Mouse (Mus musculus) lung, postnatal 25 days (tissue): ENCODE results near the gene Phox2a.

Source experiments
- DNase-seq: peaks from one replicate; pipeline ENCODE4 v3.0.0; 2022; ENCODE audit warnings: low spot score

Gene Phox2a

DNA sequence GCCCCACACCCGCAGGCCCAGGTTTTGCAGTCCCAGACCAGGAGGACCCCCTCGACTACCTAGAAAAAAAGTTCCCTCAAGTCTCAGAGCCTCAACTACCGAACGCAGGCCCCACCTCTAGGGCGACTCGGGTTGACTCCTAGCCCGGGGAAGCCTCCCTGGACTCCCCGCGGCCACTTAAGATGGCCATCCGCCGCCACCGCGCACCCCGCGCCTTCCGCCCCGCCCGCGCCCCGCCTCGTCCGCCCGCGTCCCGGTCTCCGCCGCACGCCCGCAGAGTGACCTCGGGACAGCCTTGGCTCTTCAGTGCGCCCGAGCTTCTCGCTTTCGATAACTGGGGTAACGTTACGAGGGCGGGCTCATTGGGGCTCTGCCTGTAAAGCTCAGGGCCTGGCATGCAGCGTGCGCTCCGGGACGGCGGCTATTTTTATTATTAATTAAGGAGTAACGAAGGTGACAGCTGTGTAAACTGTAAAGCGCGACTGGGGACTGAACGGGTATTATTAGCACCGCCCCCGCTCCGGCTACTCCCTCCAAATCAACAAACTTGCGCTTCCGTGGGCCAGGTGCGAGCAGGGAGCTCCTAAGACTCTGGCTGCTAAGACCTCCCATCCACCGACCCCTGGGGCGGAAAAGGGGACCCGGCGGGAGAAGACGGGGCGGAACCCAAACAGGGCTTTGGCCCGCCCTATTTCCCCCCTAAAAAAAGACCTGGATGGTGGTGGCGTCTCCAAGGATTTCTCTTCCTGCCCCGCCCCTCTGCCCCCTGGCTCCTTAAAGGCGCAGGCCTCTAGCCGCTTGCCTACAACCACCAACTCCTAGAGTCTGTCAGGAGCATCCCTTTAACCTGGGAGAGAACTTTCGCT is 19.7 kb downstream of the Phox2a start, which contains the start of gene Inppl1:
Gene Inppl1, minus strand, starts transcription at position 624 of the 866 bp plus-strand sequence.
- DNase-seq: peak; percentile 93

DNA sequence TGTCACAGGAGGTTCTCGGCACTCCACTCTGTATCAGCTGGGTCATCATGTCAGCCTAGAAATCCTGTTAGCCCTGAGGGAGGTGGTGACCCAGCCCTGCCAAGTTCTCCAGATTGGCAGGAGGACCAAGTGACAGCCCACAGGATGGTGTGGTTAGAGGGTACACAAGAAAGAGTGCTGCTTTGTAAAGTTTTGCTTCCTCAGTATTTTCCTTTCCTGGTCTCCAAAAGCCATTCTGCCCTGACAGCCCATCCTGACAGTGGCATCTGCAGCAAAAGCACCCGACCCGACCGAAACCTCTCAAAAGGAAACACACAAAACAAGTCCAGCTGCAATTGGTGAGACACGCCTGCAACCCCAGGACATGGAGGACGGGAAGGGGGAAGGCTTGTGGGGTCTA is 26.1 kb downstream of the Phox2a start:
- no peak for DNase-seq

DNA sequence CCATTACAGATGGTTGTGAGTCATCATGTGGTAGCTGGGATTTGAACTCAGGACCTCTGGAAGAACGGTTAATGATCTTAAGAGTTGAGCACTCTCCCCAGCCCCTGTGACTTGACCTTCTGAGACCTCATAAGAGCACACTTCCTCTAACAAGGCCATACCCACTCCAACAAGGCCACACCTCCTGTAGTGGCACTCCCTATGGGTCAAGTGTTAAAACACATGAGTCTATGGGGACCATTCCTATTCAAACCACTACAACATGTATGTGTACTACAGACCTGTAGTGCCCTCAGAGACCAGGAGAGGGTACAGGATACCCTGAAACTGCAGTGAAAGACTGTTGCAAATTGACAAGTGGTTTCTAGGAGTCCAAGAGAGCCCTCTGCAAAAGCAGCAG is 29.8 kb downstream of the Phox2a start:
- no peak for DNase-seq

DNA sequence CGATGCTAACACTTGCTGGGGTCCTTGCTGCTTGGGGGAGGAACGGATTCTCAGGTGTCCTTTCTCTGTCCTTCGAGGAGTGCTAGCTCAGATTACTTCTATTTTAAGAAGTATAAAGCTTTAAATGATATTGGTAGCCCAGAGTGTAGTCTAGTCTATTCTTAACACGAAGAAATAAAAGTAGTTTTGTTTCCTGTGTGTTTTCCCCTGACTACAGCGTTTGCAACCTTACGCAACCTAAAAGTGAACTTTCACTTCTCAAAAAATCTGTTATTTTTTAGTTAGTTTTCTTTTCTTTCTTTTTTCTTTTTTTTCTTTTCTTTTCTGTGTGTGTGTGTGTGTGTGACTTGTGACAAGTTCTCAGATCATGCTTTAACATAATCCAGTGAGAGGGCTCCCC is 33.6 kb downstream of the Phox2a start:
- DNase-seq: no peak

DNA sequence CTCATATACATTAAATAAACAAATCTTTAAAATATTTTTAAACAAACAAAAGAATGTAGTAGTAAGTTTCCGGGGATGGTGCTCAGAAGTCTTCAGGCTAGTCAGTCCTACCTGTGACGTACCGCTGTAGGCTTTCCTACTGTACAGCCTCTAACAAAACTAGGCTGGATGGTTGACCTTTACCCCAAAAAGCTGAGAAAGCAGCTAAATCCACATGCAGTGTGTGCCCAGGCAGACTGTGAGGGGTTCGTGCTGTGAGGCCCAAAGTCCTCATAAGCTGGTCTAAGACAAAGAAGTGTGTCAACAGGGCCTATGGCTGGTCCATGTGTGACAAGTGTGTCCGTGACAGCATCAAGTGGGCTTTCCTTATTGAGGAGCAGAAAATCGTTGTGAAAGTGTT is 34.7 kb downstream of the Phox2a start:
- DNase-seq: no peak

DNA sequence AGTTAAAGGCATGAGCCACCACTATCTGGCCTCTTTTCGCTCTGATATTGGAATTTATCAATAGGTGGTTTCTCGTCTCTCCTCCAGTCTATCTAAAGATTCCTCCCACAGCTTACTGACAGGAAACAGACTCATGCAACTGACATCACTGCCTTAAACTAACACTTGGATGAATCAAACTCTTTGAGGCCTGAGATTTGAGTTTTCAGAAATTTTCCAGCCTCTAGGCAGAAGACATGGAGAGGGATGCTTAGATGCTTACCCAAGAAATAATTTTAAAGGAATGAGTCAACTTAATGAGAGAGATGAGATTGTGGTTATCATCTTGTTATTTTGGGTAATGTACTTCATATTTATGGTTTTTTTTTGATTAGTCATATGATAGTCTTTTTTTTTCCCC is 35.7 kb downstream of the Phox2a start:
- DNase-seq: no peak

DNA sequence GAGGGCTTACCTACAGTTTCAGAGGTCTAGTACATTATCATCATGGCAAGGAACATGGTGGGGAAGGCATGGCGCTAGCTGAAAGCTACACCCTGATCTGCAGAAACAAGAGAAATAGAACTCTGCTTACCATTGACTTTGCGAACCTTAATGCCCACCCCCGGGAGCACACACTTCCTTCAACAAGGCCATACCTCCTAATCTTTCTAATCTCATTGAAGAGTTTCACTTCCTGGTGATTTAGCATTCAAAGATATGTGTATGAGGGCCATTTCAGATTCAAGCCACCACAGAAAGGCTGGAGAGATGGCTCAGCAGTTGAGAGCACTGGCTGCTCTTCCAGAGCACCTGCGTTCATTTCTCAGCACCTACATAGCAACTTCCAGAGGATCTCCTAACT is 39.0 kb downstream of the Phox2a start, which contains the start of gene Folr2:
Gene Folr2, minus strand, starts transcription at position 101 of the 400 bp plus-strand sequence.
- DNase-seq: no peak

DNA sequence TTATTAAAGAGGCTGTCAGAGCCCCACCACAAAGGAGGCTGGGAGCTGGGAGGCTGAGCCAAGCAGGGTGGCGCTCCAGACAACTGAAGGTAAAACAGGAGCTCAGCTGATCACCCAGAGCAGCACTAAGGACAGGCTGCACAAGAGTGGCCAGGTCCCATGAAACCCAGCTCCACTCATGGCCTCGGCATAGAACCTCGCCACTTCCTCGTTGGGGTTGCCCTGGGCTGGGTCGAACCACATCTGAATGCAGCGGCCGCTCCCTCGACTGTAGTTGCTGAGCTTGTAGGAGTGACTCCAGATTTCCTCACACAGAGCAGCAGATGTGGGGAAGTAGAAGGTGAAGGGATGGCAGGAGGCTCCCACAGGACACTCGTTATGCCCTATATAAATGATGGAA is 40.2 kb downstream of the Phox2a start:
- peak; percentile 25 for DNase-seq

DNA sequence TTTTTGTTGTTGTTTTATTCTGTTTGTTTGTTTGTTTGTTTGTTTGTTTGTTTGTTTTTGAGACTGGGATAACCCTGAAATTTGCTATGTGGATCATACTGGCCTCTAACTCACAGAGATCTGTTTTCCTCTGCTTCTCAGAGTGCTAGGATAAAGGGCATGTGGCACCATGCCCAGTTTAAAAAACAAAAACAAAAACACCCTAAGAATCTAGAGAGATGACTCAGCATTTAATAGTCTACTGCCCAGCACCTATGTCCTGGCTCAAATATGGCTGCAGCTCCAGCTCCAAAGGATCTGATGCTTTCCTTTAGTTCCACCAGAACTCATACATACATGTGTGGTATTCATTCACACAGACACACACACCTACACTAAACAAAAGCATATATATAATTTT is 42.9 kb downstream of the Phox2a start:
- no peak for DNase-seq

DNA sequence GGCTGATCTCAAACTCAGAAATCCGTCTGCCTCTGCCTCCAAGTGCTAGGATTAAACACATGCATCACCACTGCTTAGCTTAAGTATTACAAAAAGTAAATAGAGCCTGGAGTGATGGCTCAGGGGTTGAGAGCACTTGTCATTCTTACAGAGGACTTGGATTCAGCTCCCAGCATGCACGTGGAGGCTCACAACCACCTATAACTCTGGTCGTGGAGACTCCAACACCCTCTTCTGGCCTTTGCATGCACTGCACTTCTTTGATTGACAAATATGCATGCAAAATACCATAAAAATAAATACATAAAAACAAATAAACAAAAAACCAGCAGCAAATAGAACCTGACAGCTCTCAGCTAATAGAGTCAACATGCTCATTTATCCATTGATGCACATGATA is 44.2 kb downstream of the Phox2a start:
- DNase-seq: no peak

DNA sequence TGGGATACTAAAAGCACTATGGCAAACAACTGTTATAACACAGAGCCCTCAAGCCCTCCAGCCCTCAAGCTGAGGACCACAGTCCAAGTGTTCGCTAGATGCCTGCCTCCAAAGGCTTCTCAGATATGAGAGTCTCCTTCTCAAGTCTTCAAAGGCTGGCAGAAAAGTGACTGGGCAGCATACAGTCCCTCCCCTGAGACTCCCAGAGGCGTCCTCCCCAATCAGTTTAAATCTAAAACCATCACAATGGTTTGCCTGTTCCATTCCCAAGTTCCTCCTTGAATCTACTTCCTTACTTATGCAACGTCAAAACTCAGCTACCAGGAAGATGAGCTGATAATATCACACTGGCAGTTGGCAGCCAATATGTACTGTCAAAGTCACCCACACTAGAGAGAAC is 45.3 kb downstream of the Phox2a start, which contains the start of gene Anapc15:
Gene Anapc15, plus strand, starts transcription at position 301 of the 400 bp plus-strand sequence.
- DNase-seq: no peak

DNA sequence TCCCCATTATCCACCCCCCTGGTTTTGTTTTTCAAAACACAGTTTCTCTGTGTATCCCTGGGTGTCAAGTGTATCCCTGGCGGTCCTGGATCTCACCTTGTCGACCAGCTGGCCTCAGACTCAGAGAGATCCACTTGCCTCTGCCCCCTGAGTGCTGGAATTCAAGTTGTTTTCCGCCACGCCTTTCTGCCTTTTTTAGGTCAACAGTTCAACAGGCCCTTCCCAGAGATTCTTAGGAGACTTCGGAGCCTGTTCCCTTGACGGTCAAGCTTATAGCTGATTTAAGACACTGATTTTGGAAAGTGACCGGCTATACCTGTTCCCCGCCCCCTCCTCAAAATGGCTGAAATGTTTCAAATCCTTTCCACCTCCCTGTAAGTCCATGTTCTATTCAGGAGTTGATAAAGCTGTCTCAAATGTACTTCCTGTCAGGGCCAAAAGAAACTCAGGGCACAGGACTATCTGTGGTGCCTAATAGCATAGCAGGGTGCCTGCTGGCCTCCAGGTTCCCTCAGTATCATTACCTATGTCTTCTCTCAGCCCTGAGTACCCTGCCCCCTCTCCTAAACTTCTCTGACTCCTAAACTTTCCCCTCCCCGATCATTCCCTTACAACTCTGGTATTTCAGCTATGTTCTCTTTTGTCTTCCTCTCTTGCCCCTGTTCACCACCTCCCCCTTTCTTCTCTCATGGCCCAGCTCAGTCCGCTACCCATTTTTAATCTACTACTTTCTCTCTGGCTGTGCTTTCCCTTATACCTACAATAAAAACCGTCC is 48.6 kb downstream of the Phox2a start:
- no peak for DNase-seq

DNA sequence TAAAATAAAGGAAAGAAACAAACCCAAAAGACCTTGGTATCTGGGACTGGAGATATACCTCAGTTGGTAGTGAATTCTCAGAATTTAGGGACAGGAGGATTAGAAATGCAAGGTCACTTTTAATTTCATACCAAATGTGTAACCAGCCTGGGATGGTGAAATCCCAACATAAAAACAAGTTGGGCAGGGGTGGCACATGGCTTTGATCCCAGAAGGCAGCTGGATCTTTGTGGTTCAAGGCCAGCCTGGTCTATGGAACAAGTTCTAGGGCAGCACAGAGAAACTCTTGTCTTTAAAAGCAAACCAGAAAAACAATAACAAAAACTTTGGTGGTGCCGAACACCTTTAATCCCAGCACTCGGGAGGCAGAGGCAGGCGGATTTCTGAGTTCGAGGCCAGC is 49.4 kb downstream of the Phox2a start:
- DNase-seq: no peak

DNA sequence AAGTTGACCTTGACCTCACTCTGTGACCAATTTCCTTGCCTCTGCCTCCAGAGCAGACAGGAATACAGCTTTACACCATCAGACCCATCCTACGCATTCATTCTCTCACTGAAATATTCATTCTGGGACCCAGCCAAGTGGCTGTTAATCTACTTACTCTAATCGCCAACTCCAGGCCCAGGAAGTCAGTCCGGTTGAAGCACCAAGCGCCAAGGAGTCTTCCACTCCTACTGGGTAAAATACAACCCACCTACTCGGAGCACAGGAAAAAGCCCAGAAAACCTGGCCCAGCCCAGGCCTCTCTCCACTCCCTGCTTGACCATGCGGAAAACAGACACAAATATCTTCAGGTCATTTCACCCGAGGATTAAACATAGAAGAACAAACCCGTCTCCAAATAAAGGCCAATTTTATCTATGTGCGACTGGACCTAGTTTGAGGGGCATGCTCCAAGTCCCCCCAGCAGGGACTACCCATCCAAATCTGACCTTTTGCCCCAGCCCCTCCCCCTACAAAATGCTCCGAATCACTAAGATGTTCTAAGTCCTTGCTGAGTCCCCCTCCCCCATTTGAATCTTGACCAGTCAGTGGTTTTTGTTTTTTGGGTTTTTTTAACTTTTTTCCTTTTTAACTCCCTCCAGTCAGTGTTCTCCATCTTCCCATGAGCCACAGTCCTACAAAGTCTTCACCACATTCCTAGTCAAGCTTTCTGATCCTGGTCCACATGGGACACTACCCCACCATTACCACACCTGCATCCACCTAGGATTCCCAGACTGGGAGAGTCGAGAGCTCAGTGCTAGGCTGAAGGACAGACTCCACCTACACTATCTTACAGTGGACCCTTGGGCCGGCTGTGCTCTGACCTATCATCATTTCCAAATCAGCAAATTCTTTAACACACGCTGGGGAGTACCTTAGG is 50.4 kb downstream of the Phox2a start:
- no peak for DNase-seq

DNA sequence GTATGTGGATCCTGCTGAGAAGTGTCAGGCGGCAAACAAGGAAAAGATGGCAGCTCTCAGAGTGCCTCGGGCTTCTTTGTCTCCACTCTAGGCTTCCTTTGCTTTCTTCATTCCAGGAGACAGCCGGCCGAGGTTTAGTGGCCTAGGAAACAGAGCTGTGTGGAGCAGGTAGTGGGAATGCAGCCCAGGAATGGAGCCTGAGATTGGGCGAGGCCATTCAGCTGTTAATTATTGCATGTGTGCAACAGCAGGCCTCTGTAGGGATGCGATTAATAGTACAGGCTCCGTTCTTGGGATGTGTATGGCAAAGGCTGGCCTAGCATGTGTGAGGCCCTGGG is 51.0 kb downstream of the Phox2a start:
- no peak for DNase-seq

DNA sequence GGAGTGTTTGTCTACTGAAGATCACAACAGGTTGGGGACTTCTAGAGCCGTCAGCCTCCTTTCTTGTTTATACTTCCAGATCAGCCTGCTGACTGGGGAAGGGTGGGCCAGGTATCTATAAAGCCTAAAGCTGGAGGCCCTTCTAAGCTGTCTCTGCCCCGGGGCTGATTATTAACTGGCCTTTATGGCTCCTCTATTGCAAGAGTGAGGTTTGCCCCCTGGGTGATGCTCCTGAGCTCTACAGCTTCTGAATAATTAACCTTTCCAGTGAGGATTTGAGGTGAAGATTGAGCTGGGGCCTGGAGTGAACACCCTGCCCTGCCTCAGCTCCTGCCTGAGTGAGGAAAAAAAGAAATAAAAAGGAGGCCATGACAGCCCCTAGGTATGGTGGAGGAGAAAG is 52.5 kb downstream of the Phox2a start, which contains the start of gene Folr1:
Gene Folr1, minus strand, starts transcription at position 160 of the 400 bp plus-strand sequence.
- no peak for DNase-seq

DNA sequence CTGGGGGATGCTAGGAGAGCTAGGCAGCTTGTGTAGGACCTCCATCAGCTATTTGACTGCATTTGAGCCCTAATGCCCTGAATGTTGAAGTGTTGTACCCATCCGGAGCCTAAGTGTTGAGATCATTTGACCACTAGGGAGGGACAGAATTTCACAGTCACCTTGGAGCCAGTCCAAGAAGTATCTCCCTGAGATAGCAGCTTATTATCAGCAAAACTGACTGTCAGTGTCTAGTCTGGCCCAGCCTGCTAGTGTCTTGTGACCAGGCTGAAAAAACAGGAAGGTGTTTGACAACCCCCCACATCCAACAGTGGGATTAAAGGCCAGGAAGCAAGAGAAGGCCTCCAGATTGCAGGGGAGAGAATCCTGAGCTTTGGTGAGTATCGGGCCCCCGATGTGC is 53.2 kb downstream of the Phox2a start:
- DNase-seq: no peak
